Mouse (Mus musculus) small intestine, adult 2 months (tissue): ENCODE data around the gene Lrig2. TPM values are rescaled to one million over a fixed set of nuclear protein-coding genes. Genes with fewer than 3 reads are reported as not detected.
A peak's percentile ranks its signal among the peaks of the same experiment; 100 is the strongest.

Source experiments
- H3K27ac ChIP-seq: fragments of 200-500 bp; 2 replicates; pipeline ENCODE4 v1.5.1; 2012; ENCODE audit warnings: low read depth, low read length, control low read depth, inconsistent platforms; ENCODE audit not compliant: insufficient read depth
- H3K27me3 ChIP-seq: fragments of 200-500 bp; 2 replicates; pipeline ENCODE4 v1.6.1; 2012; ENCODE audit warnings: mild to moderate bottlenecking, moderate library complexity, low read length, inconsistent platforms; ENCODE audit not compliant: control insufficient read depth, insufficient read depth
- H3K36me3 ChIP-seq: fragments of 200-500 bp; 2 replicates; pipeline ENCODE4 v1.6.1; 2012; ENCODE audit warnings: mild to moderate bottlenecking, low read length, control low read depth, inconsistent platforms; ENCODE audit not compliant: control insufficient read depth, insufficient read depth
- H3K4me1 ChIP-seq: fragments of 200-500 bp; 2 replicates; pipeline ENCODE4 v1.6.1; 2012; ENCODE audit warnings: low read length, inconsistent platforms, mixed read lengths; ENCODE audit not compliant: control insufficient read depth, insufficient read depth, insufficient read length
- H3K4me3 ChIP-seq: fragments of 200-500 bp; 2 replicates; pipeline ENCODE4 v1.5.1; 2012; ENCODE audit warnings: low read depth, mild to moderate bottlenecking, control low read depth, inconsistent platforms, low read length, moderate library complexity
- CTCF ChIP-seq: fragments of 200-500 bp; IDR thresholded peaks from 2 replicates; pipeline ENCODE4 v1.5.1; 2012; ENCODE audit warnings: low read depth, mild to moderate bottlenecking, control low read depth, inconsistent platforms, low read length, moderate library complexity, mixed read lengths; ENCODE audit not compliant: insufficient replicate concordance, insufficient read length; ENCODE audit errors: extremely low read depth
- POLR2A ChIP-seq: fragments of 200-500 bp; IDR thresholded peaks from 2 replicates; pipeline ENCODE4 v1.6.1; 2012; ENCODE audit warnings: low read depth, mild to moderate bottlenecking, control low read depth, inconsistent platforms, low read length, moderate library complexity
- WGBS: fragments of 180-500 bp; shearing (Covaris S2); methylation state at CpG from one replicate; pipeline ENCODE4 v1.1.7; 2018; 5-methylcytosine and 5-hydroxymethylcytosine counted together
- polyA plus RNA-seq: library from polyadenylated mRNA; depleted of rRNA; stranded (reverse); fragments of >200 nt; gene quantifications from 2 replicates; pipeline ENCODE4 v1.2.3, GENCODE M21; 2012; rRNA removed

Gene Lrig2
- polyA plus RNA-seq, result 2.5 and 3.8 TPM in 2 replicates

DNA sequence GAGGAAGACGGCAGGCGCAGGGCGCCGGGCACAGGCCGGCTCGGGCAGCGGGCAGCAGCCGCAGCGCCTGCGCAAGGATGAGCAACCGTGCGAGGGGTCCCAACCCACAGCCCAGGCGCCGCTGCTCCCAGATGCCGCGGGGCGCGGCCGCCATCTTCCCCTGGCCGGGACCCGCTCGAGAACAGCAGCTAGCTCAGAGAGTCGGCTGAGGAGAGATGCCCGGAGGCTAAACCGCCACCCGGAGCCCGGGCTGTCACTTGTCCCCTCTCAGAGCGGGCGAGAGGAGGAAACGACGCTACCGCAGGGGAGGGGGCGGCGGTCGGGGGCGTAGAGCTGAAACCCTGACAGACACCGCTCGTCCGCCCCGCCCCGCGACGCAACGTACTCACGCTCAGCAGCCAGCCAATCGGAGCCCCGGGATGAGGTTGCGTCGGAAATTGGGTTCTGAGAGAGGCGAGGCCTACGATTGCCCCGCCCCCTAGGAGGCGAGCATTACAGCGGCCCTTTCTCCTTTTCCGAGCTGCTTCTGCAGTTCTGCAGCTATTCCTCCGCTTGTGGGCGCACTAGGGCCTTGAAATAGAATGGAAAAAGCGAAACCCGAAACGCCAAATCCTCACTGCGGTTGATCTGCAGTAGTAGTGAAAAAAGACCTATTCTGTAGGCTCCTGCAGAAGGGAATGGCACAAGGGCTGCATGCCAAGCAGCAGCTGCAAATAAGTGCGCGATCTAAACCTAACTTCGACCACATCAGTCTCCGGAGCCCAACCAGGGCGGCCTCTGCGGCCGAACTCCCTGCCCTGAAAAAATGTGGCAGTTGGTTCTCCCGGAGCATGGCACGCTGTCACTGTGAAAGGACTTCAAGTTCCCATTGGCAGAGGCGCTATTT is at the start of gene Lrig2:
Gene Lrig2, minus strand, starts transcription at position 381 of the 886 bp plus-strand sequence.
- peak; percentile 11; the same call in 1 of the 2 replicates for TF ChIP-seq POLR2A
- peak; percentile 81; the same call in 1 of the 2 replicates for TF ChIP-seq CTCF
- Histone ChIP-seq H3K27me3 (no peaks in the 10 kb centered on the region), H3K4me1 (peaks cover 3% of the 10 kb centered on the region; the same call in 1 of the 2 replicates), H3K4me3 (peak within 1 kb of the TSS; percentile 89), H3K36me3 (no peaks in the 10 kb centered on the region), H3K27ac (peak within 1 kb of the TSS; percentile 87)
- WGBS, result under 1% methylated on average over 71 of the region's 71 CpGs

DNA sequence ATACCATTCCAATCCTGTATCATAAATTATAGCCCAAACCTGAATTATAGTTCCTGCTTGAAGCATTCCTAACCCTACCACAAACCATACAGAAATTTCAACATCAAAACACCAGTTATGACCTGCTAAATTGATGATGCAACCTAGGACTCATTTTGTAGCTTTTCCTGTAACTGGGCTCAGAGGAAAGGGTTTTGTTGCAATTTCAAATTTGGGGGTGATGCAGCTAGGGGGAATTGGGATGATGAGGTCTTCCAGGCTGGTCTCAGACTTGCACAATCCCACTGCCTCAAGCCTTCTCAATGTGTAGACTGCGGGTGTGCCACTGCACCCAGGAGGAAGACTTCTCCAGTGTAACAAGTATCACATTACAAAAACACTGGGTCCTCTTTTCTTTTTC is 44.9 kb upstream of the Lrig2 start:
- Histone ChIP-seq H3K4me1 (no peaks in the 10 kb centered on the region), H3K36me3 (no peaks in the 10 kb centered on the region), H3K4me3 (no peak overlapping the region), H3K27ac (no peak overlapping the region), H3K27me3 (no peaks in the 10 kb centered on the region)
- TF ChIP-seq CTCF, result no peak
- TF ChIP-seq POLR2A, result no peak
- 90% methylated on average over 1 of the region's 1 CpGs for WGBS

DNA sequence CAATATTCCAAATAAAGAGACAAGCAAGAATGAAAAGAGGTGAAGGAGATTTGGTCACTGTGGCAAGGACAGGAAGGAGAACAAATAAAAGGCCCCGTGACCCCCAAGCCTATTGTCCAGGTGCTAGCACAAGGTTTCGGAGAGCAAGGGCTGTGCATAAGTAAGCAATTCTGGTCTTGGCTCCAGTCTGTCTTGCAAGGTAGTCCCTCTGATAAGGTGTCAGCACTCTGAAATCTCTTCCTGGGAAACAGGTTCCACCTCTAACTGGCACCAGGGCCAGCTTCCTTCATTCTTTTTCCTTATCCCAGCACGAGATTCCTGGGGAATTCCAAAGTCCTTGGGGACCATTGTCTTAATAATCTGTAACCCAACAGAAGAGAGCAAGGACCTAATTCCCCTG is 38.9 kb upstream of the Lrig2 start:
- Histone ChIP-seq H3K4me3 (no peak overlapping the region), H3K27me3 (no peaks in the 10 kb centered on the region), H3K36me3 (no peaks in the 10 kb centered on the region), H3K4me1 (peaks cover 3% of the 10 kb centered on the region; the same call in 1 of the 2 replicates), H3K27ac (no peak overlapping the region)
- TF ChIP-seq CTCF (no peak), POLR2A (no peak)
- 22% methylated on average over 3 of the region's 3 CpGs for WGBS

DNA sequence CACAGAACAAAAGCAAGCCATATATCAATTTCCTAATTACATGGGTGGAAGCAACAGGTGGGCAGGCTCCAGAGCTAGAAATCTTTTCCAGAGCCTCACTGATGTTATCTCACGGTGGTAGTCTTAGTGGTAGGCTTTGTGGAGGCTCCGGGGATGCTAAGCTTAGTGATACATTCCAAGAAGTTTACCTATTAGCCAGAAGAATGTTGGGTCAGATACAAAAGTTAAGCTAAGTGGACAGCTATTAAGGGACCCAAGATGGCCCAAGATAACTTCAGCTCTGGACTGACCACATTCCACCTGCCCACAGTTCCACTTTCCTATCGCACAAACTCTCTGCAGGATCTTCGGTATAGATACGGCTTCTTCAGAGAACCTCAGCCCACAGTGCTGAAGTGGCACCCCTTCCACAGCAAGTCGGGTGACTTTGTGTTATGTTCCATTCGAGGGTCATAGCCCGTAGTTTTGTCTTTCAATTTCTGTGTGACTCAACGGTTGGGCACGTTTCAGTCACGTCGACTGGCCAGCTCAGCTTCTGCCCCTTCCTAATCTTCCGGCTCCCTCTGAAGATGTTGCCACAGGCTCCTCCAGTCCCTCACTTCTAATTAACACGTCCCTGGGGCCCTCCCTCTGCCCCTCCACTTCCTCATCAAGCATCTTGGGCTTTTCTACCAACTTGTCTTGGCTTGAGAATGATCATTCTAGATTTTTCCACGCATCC is 36.8 kb upstream of the Lrig2 start:
- H3K4me1 ChIP-seq, result peaks cover 3% of the 10 kb centered on the region; the same call in 1 of the 2 replicates

DNA sequence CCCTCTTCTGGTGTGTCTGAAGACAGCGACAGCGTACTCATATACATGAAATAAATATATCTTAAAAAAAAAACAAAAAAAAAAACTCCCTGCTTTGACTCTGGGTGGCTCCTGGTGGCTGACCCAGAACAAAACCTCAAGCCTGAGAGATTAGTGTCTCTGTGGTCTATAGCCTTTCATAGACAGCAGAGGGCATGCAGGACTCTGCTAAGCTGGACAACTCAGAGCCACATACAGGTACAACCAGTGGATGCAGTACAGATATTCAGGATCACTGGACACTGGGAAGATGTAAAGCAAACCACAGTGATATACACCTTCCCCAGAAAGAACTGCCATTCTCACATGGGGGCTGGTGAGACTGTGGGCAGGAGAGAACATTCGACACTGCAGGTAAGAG is 32.1 kb upstream of the Lrig2 start:
- TF ChIP-seq CTCF, result no peak
- H3K27me3 ChIP-seq, result no peaks in the 10 kb centered on the region
- WGBS, result 97% methylated on average over 3 of the region's 3 CpGs

More for the DNA sequence above, 36.8 kb upstream of the Lrig2 start:
- Histone ChIP-seq H3K4me3 (no peak overlapping the region), H3K27ac (no peak overlapping the region), H3K36me3 (no peaks in the 10 kb centered on the region), H3K27me3 (no peaks in the 10 kb centered on the region)
- TF ChIP-seq CTCF (no peak), POLR2A (no peak)
- 79% methylated on average over 15 of the region's 15 CpGs for WGBS

DNA sequence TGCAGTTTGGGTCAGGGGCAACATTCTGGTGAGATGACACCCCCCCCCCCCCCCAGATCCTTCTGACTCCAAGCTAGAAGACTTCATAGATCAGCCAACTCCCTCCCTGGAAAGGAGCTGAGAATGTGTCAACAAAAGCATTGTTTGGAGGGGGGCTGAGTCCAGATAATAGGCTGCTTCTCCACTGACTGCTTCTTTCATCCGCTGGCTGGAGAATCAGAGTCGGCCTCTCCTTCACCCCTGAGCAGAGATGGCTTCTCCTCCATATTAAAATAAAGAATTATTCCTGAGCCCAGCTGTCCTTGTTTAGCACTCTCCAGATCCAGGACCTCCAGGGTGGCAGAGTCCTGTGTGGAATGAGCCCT is 30.3 kb upstream of the Lrig2 start:
- Histone ChIP-seq H3K4me3 (no peak overlapping the region), H3K4me1 (peaks cover 3% of the 10 kb centered on the region; the same call in 1 of the 2 replicates), H3K27me3 (no peaks in the 10 kb centered on the region), H3K27ac (no peak overlapping the region), H3K36me3 (no peaks in the 10 kb centered on the region)
- 43% methylated on average over 2 of the region's 2 CpGs for WGBS
- TF ChIP-seq POLR2A, result no peak
- TF ChIP-seq CTCF, result no peak

More for the DNA sequence above, 32.1 kb upstream of the Lrig2 start:
- H3K36me3 ChIP-seq, result no peaks in the 10 kb centered on the region
- H3K4me1 ChIP-seq, result peaks cover 3% of the 10 kb centered on the region; the same call in 1 of the 2 replicates
- H3K4me3 ChIP-seq, result no peak overlapping the region
- no peak overlapping the region for H3K27ac ChIP-seq

DNA sequence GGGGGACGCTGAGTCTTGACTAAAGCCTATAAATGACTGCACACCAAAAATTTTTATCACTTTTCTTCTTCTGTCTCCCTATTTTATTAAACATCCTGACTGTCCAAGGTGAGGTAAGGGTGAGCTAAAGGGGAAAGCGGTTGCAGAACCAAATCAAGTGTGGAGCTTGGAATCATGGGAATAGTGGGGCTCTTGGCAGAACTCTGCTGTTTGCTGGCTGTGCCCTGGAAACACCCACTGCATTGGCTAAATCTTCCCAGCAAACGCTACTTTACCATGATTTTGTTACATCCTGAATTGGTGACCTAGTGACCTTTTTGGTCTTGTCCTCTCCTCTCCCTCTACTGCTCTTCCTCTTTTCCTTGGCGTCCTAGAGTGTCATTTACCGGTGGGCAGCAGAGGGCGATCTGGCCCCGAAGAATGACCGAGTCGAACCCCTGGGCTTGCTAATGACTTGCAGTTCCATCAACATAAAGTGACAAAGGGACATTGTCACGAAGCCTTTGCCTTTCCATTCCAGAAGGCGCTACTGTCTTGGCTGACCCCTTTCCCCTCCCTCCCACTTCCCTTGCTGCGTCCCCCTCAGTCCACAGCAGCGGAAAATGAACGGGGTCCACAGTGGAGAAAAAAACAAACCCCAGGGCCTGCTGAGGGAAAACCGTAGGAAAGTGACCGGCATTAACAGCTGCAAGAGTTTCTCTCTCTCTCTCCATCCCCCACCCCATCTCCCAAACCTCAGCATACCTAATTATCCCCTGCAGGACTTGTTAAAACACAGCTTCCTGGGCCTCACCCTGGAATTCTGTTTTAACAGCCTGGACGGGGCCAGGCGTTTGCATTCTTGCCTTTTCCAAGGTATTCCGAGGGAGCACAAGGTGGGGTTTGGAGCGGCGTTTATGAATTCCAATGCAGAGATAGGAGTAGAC is 29.7 kb upstream of the Lrig2 start:
- 15% methylated on average over 21 of the region's 21 CpGs for WGBS
- Histone ChIP-seq H3K27ac (peak overlapping the region; percentile 81), H3K4me3 (peak overlapping the region; percentile 32), H3K27me3 (no peaks in the 10 kb centered on the region), H3K36me3 (no peaks in the 10 kb centered on the region), H3K4me1 (peaks cover 3% of the 10 kb centered on the region; the same call in 1 of the 2 replicates)
- TF ChIP-seq CTCF (peak; percentile 55; the same call in 1 of the 2 replicates), POLR2A (no peak)
